Mouse (Mus musculus) frontal cortex, adult (tissue): ENCODE measurements around the gene Mlana.
A peak's percentile ranks its signal among the peaks of the same experiment; 100 is the strongest.

Experiments
- ATAC-seq: cut with Nextera tagmentation; 2 replicates; pipeline ENCODE4 v1.9.2; 2017; ENCODE audit warnings: mild to moderate bottlenecking, moderate library complexity, mixed read lengths; ENCODE audit not compliant: low TSS enrichment

The Mlana gene

DNA sequence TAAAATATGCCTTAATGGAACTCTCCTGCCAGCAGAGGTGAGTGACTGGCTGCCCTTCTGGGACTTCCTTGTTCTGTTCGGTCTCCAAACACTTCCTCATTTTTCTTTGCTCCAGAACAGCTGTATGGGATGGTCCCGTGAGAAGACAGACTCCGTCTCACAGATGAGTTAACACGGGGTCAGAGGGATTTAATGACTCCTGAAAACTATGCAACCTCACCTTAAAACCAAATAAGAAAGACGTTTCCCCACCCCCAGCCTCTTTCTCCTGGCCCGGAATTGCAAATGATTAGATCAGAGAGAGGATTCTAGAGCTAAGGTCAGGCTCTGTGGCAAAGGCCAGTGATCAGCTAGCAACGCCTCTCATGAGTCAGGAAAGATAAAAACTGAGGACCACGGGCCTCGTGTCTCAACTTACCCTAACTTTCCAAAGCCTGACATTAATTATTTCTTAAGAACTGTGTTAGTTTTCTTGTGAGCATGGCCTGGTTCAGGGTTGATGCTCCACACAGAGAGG lies 22.0 kb upstream of the Mlana start:
- no peak for ATAC-seq

DNA sequence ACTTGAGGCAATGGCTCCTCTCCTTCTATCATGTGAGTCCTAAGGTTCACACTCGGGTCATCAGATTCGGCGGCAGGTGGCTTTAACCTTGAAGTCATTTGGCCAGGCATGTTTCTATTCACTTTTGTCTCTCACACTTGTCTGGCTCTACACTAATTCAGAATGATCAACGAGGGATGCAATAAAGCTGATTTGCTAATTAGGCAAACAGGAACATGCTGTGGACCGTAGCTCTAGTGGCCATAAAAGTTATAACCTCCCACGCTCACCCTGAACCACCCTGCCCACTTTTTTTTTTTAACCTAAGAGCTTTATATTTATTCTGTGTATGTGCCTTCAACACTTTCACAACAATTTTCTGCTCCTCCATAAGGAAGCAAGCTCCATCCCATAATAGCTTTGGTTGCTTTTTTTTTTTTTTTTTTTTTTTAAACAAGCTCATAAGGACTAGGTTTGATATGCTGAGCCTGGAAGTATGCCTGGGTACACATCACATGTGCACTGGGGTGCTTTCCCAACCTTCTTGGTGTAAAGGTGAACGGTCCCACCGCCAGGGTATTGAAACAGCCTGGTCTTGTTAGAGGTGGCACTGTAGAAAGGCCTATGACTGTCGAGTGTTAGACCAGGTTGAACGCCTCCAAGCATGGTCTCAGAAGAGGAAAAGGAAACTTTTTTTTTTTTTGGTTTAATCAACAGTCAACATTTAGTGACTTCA lies 21.0 kb upstream of the Mlana start:
- ATAC-seq = no peak

DNA sequence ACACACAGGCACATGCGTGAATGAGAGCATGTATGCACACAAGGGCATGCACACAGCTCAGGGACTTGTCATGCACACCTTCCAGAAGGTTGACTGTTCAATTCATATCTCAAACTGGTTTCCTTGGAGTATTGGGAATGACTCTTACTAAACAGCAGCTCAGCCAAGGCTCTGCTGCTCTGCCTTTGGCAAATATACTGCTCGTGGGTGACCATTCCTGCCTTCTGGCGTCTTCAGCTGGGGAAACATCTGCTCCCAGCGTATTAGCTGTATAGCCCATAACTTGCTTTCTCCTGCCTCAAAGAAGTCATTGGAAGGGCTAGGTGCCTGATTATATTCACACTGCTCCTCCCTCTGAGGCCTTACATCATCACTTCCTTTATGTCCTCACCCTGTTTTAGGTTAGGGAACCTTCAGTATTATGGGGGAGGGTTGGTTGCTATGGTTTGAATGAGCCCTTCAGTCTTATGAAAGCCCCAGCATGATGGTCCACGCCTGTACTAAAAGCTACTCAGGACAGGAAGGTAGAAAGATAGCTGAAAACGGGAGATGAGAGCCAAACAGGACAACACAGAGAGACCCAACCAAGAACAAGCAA lies 19.3 kb upstream of the Mlana start:
- ATAC-seq = no peak

DNA sequence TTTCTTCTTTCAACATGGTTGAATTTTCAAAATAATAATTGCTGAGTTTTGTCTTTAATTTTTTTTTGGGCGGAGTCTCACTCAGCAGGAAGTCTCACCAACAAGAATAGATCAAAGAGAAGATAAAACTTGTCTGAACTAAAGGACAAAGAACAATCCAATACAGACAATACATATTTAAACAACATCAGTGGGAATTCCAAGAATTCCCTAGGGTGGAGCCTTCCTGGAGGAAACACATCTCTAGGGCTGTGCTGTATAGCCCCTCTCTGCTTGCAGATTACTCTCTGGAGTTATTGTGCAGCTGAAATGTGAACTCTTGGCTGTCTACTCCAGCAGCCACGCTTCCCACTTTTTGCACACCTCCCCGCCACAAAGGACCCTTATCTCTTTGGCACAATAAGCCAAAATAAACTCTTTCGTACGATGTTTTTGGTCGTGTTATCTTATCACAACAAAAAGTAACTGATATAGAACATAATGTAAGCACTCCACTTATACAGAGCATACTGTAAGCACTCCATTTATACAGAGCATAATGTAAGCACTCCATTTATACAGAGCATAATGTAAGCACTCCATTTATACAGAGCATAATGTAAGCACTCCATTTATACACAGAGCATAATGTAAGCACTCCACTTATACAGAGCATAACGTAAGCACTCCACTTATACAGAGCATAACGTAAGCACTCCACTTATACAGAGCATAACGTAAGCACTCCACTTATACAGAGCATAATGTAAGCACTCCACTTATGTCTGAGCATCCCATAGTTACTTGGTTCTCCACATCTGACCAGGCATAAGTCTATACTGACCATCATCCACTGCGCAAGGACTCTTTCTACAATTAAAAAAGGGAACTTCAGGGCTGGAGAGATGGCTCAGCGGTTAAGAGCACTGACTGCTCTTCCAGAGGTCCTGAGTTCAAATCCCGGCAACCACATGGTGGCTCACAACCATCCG lies 17.2 kb upstream of the Mlana start:
- ATAC-seq = no peak

DNA sequence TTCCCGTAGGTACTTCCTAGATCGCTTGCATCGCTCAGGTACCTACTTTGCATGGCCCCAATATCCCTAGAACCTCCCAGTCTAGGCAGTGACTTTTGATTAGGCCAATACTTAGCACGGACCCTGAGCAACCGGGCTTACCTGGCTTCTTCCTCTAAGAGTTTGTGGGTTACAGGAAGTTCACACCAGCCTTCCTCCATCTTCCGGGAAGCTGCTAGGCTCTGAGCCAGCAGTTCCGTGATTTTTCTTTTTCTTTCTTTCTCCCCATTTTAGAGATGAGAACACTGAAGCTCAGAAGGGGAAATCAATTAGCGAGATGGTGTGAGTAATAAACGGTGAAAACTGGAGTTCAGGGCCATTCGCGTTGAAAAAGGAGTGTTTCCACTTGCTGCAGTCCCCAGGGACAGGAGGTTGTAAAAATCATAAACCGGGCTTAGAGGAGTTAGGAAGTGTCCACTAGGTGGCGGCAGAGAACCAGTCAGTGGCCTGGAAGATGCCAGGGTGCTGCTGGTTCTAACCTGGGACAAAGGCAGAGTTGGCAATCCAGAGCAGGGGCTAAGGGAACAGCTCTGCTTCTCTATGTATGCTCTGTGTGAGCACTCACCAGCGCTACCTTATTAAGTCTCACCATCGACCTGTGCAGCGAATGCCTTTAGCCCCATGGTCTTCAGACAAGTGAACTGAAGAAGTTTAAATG lies 13.6 kb upstream of the Mlana start:
- ATAC-seq = peak; percentile 96

DNA sequence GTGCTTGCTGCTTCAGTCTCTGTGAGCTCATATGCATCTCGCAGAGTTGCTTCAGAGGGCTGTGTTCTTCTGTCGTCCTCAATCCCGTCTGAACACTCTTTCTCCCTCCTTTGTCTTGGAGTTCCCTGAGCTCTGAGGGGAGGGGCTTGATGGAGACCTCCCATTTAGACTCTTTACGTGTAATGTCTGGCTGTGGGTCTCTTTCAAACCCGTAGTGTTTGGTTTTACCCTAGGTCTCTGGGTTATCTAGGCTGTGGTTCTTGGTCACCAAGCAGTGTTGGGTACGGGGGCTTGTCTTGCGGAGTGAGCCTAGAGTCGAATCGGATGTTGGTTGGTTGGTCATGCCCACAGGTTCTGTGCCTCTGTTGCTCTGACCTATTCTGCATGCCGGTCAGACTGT lies 2.6 kb upstream of the Mlana start:
- ATAC-seq = no peak

DNA sequence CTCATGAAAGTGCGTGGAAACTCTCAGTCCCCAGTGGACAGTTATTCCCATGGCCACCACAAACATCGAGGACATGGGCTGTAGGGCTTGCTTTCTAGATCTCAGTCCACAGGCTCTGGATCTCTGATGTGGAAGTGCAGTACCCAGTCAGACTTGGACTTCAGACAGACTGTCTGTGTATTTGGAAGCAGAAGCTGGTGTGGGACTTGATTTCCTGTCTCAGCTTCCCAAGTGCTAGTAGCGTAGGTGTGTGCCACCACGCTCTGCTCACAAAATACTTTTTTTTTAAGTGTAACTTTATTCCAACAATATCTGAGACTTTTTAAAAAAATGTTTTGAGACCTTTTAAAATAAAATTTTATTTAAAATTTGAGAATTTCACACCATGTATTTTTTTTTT lies 1.3 kb upstream of the Mlana start:
- peak; percentile 91 for ATAC-seq

DNA sequence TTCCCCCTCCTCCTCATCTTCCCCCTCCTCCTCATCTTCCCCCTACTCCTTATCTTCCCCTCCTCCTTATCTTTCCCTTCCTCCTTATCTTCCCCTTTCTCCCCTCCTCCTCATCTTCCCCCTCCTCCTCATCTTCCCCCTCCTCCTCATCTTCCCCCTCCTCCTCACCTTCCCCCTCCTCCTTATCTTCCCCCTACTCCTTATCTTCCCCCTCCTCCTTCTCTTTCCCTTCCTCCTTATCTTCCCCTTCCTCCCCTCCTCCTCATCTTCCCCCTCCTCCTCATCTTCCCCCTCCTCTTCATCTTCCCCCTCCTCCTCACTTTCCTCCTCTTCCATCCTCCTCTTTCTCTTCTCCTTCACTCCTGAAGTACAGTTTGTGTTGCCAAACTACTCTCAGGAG lies 784 bp upstream of the Mlana start:
- no peak for ATAC-seq

DNA sequence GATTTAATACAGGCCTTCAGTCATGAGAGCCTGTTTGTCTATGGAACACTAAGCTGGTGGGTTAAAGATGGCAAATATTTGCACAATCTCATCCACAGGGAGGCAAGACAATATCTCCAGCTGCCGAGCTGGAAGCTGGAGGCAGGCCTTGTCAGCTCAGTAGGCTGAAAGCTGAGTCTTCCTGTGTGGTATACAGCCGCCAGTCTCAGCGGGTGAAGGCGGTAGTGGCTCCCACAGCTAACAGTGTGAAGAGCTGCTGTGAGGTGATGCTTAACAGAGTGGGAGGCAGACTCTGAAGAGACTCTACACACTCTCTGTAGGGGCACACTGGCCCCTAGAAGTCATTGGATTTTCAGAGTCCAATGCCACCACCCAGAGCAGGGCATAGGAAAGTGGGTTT lies 4.1 kb downstream of the Mlana start:
- ATAC-seq = peak; percentile 92

DNA sequence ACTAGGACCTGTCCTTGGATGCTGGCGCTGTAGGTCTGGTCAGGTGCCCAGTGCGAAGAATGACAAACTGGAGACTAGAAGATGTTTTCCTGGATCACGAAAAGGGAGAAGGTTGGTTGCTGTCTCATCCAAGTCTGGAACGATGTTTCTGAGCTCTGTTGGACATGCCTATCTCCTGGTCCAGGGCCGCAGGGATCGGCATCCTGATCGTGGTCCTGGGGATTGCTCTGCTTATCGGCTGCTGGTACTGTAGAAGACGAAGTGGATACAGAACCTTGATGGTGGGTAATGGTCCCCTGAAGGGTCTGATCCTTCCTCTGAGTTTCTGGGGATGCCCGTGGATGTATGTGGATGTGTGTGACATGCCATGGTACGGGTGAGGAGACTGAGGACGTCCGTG lies 6.8 kb downstream of the Mlana start:
- no peak for ATAC-seq

DNA sequence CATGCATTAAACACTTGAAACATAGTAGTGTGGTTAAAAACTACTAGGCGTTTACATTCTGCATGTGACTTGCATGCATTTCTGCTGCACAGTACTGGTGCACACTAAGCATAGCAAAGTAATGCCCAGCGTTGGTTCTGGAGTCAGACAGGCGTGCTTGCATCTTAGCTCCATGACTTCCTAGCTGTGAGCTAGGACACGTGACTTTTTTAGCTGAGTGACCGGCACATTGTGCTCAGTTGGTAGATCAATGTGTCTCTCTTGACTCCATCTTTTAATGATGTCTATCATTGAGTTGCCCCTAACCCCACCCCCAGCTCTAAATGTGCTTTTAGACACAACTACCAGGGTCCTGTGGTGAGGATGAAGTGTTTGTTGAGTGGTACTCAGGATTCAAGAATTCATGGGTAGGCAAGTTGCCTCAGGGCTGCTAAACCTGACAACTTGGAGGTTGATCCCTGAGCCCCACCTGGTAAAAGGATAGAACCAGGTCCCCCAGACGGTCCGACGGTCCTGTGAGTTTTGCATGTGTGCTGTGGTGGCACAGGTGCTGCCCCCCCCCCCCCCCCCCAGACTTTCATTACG lies 9.8 kb downstream of the Mlana start:
- ATAC-seq = no peak

DNA sequence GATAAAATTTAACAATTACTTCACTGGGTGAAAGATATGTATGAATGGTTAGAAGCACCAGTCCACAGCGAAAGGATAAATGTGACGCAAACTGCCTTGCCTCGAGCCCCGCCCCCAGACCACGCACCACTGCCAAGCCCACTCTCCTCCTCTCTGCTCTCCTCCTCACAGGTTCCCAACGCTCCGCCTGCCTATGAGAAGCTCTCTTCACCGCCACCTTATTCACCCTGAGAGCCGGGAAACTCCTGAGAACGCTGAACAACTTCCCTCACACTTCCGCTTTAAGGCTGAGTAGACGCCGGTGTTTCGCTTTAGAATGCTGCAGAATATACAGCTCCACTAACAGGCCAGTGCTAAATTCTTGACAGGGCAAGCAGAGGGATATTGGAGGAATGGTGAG lies 10.4 kb downstream of the Mlana start:
- ATAC-seq = peak; percentile 58

DNA sequence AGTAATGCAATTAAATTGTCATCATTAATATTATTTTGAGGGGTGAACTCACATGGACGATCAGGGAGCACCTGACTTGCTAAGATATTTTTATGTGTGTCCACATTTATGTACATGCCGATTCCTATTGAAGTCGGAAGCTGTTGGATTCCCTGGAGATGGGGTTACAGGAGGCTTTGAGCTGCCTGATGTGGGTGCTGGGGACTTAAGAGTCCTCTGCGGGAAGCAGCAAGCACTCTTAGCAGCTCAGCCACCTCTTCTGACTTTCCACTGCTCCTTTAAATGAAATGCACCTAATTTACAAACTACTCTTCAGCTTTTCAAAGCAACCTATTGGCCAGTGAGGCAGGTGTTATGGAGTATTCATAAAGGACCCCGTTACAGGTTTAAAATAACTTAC lies 10.8 kb downstream of the Mlana start:
- ATAC-seq = 0 out of 2 replicates have a peak, but pooled peaks have one; percentile 52

DNA sequence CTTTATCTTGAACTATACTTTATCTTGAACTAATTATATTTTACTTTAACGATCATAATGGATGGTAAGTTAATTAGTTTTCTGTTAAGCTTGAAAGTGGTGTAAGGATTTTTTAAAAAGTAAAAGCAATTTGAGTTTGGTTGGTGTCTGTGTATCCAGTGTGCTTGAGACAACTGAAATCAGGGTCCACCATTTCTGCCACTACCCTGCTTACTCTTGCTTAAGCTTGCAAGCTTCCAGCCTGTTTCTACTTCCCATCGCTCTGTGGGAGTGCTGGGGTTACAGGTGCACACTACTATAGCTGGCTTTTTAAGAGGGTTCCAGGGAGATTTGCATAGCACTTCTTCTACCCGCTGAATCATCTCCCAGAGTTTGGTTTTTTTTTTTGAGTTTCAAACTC lies 11.8 kb downstream of the Mlana start:
- no peak for ATAC-seq

DNA sequence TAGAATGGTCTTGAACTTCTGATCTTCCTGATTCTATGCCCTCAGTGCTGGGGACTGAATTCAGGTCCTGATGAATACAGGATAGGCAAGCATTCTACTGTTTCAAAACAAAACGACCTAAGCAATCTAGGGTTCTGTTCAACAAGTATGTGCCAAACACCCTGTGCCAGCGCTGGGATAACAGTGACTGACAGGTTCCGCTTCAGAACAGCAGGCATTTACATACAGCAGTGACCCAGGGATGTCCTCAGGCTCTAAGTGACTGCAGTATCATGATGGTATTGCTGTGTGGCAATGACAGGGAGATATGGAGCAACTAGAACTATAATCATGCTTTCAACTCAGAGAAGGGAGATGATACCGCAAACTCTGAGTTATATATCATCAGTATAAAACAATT lies 15.8 kb downstream of the Mlana start:
- ATAC-seq = no peak

DNA sequence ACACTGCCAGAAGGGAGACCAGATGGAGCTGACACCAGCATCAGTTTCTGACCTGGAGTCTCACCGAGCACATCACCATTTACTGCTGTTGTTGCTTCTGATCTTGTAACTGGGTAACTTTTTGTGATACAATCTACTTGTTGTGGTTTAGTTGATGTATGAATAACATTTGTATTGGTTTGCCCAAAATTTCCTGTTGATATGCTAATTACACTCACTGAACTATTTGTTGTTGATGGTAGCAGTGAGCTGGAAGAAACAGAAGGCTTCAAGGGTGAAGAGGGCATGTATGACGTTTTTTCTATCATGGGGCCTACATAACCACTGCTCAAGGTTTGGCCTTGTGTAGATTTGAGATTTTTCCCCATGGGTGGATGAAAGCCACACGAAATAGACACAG lies 20.2 kb downstream of the Mlana start:
- no peak for ATAC-seq

DNA sequence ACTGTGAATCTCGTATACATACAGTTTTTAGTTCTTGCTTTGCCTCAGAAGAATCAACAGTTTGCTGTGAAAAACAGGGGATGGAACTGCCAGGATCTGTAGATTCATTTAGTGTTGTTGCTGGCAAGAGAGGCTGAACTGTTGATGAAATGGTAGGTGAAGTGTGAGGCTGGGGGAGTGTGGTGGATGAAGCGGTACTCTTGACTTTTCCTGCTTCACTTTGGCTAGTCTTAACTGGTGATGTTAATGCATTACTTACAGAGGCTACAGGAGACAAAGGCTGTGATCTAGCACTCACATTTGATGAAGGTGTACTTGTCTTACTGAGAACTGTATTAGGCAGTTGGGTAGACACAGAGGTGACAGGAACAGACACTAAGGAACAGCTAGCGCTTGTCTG lies 20.9 kb downstream of the Mlana start:
- ATAC-seq = no peak

DNA sequence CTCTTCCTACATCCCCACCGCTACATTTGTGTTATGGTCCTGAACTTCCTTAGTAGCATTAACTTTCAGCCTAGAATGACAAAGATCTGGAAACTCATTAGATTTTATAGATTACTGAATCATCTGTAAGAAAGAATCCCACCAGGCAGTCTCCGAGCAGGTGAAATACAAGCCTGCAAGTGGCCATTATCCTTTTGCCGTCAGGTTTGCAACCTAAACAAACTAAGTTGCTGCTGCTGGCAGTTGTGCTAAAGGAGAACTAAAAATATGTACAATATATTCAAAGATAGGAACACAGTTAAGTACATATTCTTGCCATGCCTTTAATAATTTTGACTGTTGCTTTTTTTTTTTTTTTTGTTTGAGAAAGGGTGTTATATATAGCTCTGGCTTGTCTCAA lies 37.8 kb downstream of the Mlana start:
- no peak for ATAC-seq

DNA sequence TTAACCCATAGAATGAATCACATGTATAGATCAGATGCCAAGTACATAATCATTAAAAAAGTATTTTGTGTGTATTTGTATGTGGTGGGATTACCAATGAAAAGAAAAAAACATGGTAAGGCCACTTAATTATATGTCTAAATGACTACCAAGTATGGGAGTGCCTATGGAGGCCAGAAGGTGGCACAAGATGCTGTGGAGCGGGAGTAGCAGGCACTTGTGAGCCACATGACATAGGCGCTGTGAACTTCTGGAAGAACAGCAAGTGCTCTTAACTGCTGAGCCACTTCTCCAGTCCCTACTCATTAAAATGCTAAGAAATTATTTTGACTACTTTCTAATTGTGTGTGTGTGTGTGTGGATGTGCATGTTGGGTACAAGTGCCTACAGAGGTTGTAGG lies 42.0 kb downstream of the Mlana start:
- ATAC-seq = no peak

DNA sequence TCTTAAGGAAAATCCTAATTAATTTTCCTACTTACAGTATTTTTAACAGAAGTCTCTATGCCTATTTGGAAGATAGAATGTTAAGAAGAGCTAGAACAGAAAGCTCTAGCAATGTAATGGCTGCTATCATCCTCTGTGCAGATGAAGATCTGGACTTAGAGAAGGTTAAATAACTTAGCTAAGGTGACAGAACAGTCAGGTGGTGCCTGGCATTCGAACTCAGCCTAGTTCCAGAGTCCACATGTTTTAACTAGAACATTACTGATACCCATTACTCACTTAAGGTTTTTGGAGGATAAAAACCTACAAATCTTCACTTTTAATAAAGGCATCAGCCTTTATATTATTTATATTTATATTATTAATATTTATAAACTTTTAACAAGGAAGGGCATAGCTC lies 43.0 kb downstream of the Mlana start:
- ATAC-seq = no peak

DNA sequence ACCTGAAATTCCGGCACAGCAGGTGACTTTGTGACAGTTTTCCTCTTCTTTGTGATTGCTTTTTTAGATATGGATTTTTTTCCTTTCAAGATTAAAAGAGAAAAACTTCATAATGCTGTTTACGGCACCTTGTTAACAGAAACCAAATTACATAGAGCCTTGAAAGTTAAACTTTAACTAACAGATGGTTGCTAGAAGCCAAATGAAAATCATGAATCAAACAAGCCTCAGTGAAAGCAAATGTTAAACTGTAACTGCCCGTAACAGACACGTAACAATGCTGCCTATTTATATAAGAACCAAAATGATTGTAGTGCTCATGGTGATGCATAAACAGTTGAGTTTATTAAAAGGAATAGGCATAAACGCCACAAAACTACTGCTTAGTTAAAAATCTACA lies 45.9 kb downstream of the Mlana start:
- ATAC-seq = no peak

DNA sequence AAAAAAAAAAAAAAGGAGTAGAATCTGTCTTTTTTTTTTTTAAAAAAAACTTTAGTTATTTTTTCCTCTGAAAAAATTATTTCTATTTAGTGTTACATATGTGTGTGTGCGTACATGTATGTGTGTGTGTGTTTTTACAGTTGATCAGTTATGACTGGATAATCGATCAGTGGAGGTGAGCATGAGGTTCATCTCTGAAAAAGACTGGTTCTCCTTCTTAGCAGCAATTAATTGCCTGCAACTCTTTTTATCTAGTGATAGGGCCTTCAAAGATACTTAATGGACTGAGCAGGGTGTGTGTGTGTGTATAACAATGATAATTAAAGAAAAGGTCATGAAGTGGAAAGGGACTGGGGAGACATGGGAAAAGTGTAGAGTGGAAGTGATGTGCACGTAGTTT lies 53.4 kb downstream of the Mlana start:
- ATAC-seq = no peak
